Mouse (Mus musculus) thymus, adult 2 months (tissue): ENCODE measurements around the gene Kansl1l. TPM values are rescaled to one million over a fixed set of nuclear protein-coding genes. Genes with fewer than 3 reads are reported as not detected.

Experiments
- DNase-seq: peaks from one replicate; pipeline ENCODE4 v3.0.0; 2021
- H3K27ac ChIP-seq: fragments of 200-500 bp; 2 replicates; pipeline ENCODE4 v1.5.1; 2012; ENCODE audit warnings: low read length, control low read depth; ENCODE audit not compliant: control insufficient read depth, insufficient read depth
- H3K27me3 ChIP-seq: fragments of 200-500 bp; 2 replicates; pipeline ENCODE4 v1.6.1; 2012; ENCODE audit warnings: mild to moderate bottlenecking, low read length, moderate library complexity, mixed read lengths; ENCODE audit not compliant: control insufficient read depth, insufficient read depth
- H3K36me3 ChIP-seq: fragments of 200-500 bp; 2 replicates; pipeline ENCODE4 v1.6.1; 2012; ENCODE audit warnings: mild to moderate bottlenecking, low read length, moderate library complexity; ENCODE audit not compliant: control insufficient read depth, insufficient read depth
- H3K4me1 ChIP-seq: fragments of 200-500 bp; replicated peaks from 2 replicates; pipeline ENCODE4 v1.6.1; 2012; ENCODE audit warnings: low read length; ENCODE audit not compliant: control insufficient read depth, insufficient read depth
- H3K4me3 ChIP-seq: fragments of 200-500 bp; 2 replicates; pipeline ENCODE4 v1.5.1; 2012; ENCODE audit warnings: mild to moderate bottlenecking, low read length, control low read depth, moderate library complexity; ENCODE audit not compliant: control insufficient read depth, insufficient read depth
- CTCF ChIP-seq: fragments of 200-500 bp; IDR thresholded peaks from 2 replicates; pipeline ENCODE4 v1.5.1; 2012; ENCODE audit warnings: mild to moderate bottlenecking, control low read depth, low read length, moderate library complexity, borderline replicate concordance; ENCODE audit not compliant: control insufficient read depth, poor library complexity, insufficient read depth; ENCODE audit errors: extremely low read depth
- POLR2A ChIP-seq: fragments of 200-500 bp; IDR thresholded peaks from 2 replicates; pipeline ENCODE4 v1.6.1; 2012; ENCODE audit warnings: mild to moderate bottlenecking, low read length, control low read depth, moderate library complexity; ENCODE audit not compliant: control insufficient read depth, poor library complexity, insufficient read depth; ENCODE audit errors: extremely low read depth
- WGBS: fragments of 180-500 bp; shearing (Covaris S2); methylation state at CpG from one replicate; pipeline ENCODE4 v1.1.7; 2018; 5-methylcytosine and 5-hydroxymethylcytosine counted together
- polyA plus RNA-seq: library from polyadenylated mRNA; depleted of rRNA; stranded (reverse); fragments of >200 nt; gene quantifications from 2 replicates; pipeline ENCODE4 v1.2.3, GENCODE M21; 2012; rRNA removed

Gene Kansl1l
- polyA plus RNA-seq, 1 experiment: 13.1 TPM

- DNase-seq: no peak
- Histone ChIP-seq H3K27me3 (no peaks in the 10 kb centered on the region), H3K4me3 (no peak overlapping the region), H3K27ac (no peak overlapping the region), H3K36me3 (no peaks in the 10 kb centered on the region), H3K4me1 (no peaks in the 10 kb centered on the region; the same call in 1 of the 2 replicates)
- TF ChIP-seq CTCF (no peak), POLR2A (no peak)
- 94% methylated on average over 1 of the region's 1 CpGs for whole genome bisulfite sequencing
Observed at GRCm38 (mm10) chr1:66692308-66692707, 125.1 kb downstream of the Kansl1l start.

- DNase-seq: no peak
- WGBS: 92% methylated on average over 3 of the region's 3 CpGs
- Histone ChIP-seq H3K36me3 (no peaks in the 10 kb centered on the region), H3K4me1 (no peaks in the 10 kb centered on the region; the same call in 1 of the 2 replicates), H3K4me3 (no peak overlapping the region), H3K27me3 (no peaks in the 10 kb centered on the region), H3K27ac (no peak overlapping the region)
- no peak for TF ChIP-seq CTCF
- TF ChIP-seq POLR2A: no peak
Observed at GRCm38 (mm10) chr1:66691772-66692171, 125.6 kb downstream of the Kansl1l start.

GRCm38 (mm10) chr1:66682974-66683373, 134.4 kb downstream of the Kansl1l start:
- Histone ChIP-seq H3K4me1 (no peaks in the 10 kb centered on the region), H3K27me3 (no peaks in the 10 kb centered on the region), H3K27ac (no peak overlapping the region), H3K4me3 (no peak overlapping the region), H3K36me3 (no peaks in the 10 kb centered on the region)
- TF ChIP-seq POLR2A (no peak), CTCF (no peak)
- whole genome bisulfite sequencing: 55% methylated on average over 5 of the region's 5 CpGs
- no peak for DNase-seq

- no peaks in the 10 kb centered on the region for H3K4me1 ChIP-seq
- no peak for DNase-seq
- H3K27me3 ChIP-seq: no peaks in the 10 kb centered on the region
- WGBS: 48% methylated on average over 2 of the region's 2 CpGs
- no peaks in the 10 kb centered on the region for H3K36me3 ChIP-seq
- H3K4me3 ChIP-seq: no peak overlapping the region
- no peak overlapping the region for H3K27ac ChIP-seq
- no peak for TF ChIP-seq CTCF
Observed at GRCm38 (mm10) chr1:66678662-66679061, 138.7 kb downstream of the Kansl1l start.

- H3K27me3 ChIP-seq: no peaks in the 10 kb centered on the region
- H3K4me3 ChIP-seq: no peak overlapping the region
- no peaks in the 10 kb centered on the region for H3K36me3 ChIP-seq
- 85% methylated on average over 14 of the region's 14 CpGs for WGBS
- no peaks in the 10 kb centered on the region for H3K4me1 ChIP-seq
- H3K27ac ChIP-seq: no peak overlapping the region
- DNase-seq: no peak
- TF ChIP-seq POLR2A: no peak
- no peak for TF ChIP-seq CTCF
Observed at GRCm38 (mm10) chr1:66677928-66678327, 139.4 kb downstream of the Kansl1l start.

- no peak overlapping the region for H3K27ac ChIP-seq
- no peaks in the 10 kb centered on the region for H3K4me1 ChIP-seq
- no peak overlapping the region for H3K4me3 ChIP-seq
- 18% methylated on average over 7 of the region's 7 CpGs for WGBS
- H3K27me3 ChIP-seq: no peaks in the 10 kb centered on the region
- DNase-seq: no peak
- no peak for TF ChIP-seq POLR2A
- TF ChIP-seq CTCF: no peak
- no peaks in the 10 kb centered on the region for H3K36me3 ChIP-seq
Observed at GRCm38 (mm10) chr1:66672812-66673211, 144.6 kb downstream of the Kansl1l start.

GRCm38 (mm10) chr1:66671475-66671874, 145.9 kb downstream of the Kansl1l start:
- Histone ChIP-seq H3K4me1 (no peaks in the 10 kb centered on the region), H3K27ac (no peak overlapping the region), H3K36me3 (no peaks in the 10 kb centered on the region), H3K4me3 (no peak overlapping the region), H3K27me3 (no peaks in the 10 kb centered on the region)
- 88% methylated on average over 7 of the region's 7 CpGs for WGBS
- no peak for DNase-seq
- no peak for TF ChIP-seq CTCF
- no peak for TF ChIP-seq POLR2A

Other genes starting within 250 kb of the Kansl1l start
- gene Rpe, start 116.7 kb downstream of the Kansl1l start, polyA plus RNA-seq: 22.5 and 23.6 TPM in 2 replicates
- 28.9 and 29.2 TPM in 2 replicates for gene Acadl, start 45.7 kb upstream of the Kansl1l start, polyA plus RNA-seq
- 3.7 and 4.0 TPM in 2 replicates for gene Myl1, start 127.8 kb upstream of the Kansl1l start, polyA plus RNA-seq
- gene Lancl1, start 221.3 kb upstream of the Kansl1l start, polyA plus RNA-seq: 106 and 135 TPM in 2 replicates